Mouse (Mus musculus): ENCODE data around the gene Lamtor5.

Lamtor5 gene

GRCm38 (mm10) chr3:107278479-107279269 is at the start of gene Lamtor5:
TSS of gene Lamtor5 (plus strand) at chr3:107278858.
- DNase-seq, result peak; percentile 92

GRCm38 (mm10) chr3:107229221-107229620 is 49.4 kb upstream of the Lamtor5 start:
- DNase-seq, result no peak

GRCm38 (mm10) chr3:107229822-107230221 is 48.8 kb upstream of the Lamtor5 start:
- no peak for DNase-seq

- no peak for DNase-seq
These were observed 48.1 kb upstream of the Lamtor5 start, which contains the start of gene A630076J17Rik for GRCm38 (mm10) chr3:107230527-107230926. TSS of gene A630076J17Rik (plus strand) at chr3:107230614.

GRCm38 (mm10) chr3:107231202-107231601 is 47.5 kb upstream of the Lamtor5 start:
- DNase-seq, result no peak

GRCm38 (mm10) chr3:107233351-107233813 is 45.3 kb upstream of the Lamtor5 start:
- DNase-seq, result peak; percentile 77

GRCm38 (mm10) chr3:107233945-107234344 is 44.7 kb upstream of the Lamtor5 start:
- no peak for DNase-seq

- DNase-seq, result no peak
These were observed 40.6 kb upstream of the Lamtor5 start for GRCm38 (mm10) chr3:107238051-107238450.

- no peak for DNase-seq
These were observed 40.1 kb upstream of the Lamtor5 start for GRCm38 (mm10) chr3:107238471-107238980.

GRCm38 (mm10) chr3:107239607-107240006 is 39.1 kb upstream of the Lamtor5 start, which contains the start of gene Prok1:
TSS of gene Prok1 (minus strand) at chr3:107239707.
- no peak for DNase-seq

GRCm38 (mm10) chr3:107241389-107242094 is 37.1 kb upstream of the Lamtor5 start:
- DNase-seq, result no peak

- no peak for DNase-seq
These were observed 31.8 kb upstream of the Lamtor5 start for GRCm38 (mm10) chr3:107246876-107247275.

GRCm38 (mm10) chr3:107249042-107249441 is 29.6 kb upstream of the Lamtor5 start:
- no peak for DNase-seq

- DNase-seq, result no peak
These were observed 28.3 kb upstream of the Lamtor5 start for GRCm38 (mm10) chr3:107250320-107250719.

- DNase-seq, result no peak
These were observed 26.6 kb upstream of the Lamtor5 start for GRCm38 (mm10) chr3:107252035-107252434.

GRCm38 (mm10) chr3:107253925-107254324 is 24.7 kb upstream of the Lamtor5 start:
- DNase-seq, result no peak

- no peak for DNase-seq
These were observed 22.7 kb upstream of the Lamtor5 start for GRCm38 (mm10) chr3:107255992-107256391.

- no peak for DNase-seq
These were observed 21.9 kb upstream of the Lamtor5 start for GRCm38 (mm10) chr3:107256724-107257123.

- no peak for DNase-seq
These were observed 20.7 kb upstream of the Lamtor5 start for GRCm38 (mm10) chr3:107257924-107258323.

GRCm38 (mm10) chr3:107260956-107261850 is 17.5 kb upstream of the Lamtor5 start:
- DNase-seq, result peak; percentile 56

GRCm38 (mm10) chr3:107261851-107262165 is 16.9 kb upstream of the Lamtor5 start:
- DNase-seq, result no peak

GRCm38 (mm10) chr3:107266814-107267345 is 11.8 kb upstream of the Lamtor5 start:
- DNase-seq, result no peak

All from thymus, postnatal 14 days (tissue).